Mouse (Mus musculus): Measurements from ENCODE around the gene Gnat2.

Gene Gnat2

GRCm38 (mm10) chr3:108123242-108123641 is 30.7 kb downstream of the Gnat2 start:
- no peak for DNase-seq

- no peak for DNase-seq
Observed at GRCm38 (mm10) chr3:108124131-108124530, 31.5 kb downstream of the Gnat2 start.

- no peak for DNase-seq
Observed at GRCm38 (mm10) chr3:108126327-108126726, 33.7 kb downstream of the Gnat2 start.

GRCm38 (mm10) chr3:108128520-108128919 is 35.9 kb downstream of the Gnat2 start:
- DNase-seq = no peak

GRCm38 (mm10) chr3:108129367-108129766 is 36.8 kb downstream of the Gnat2 start:
- no peak for DNase-seq

GRCm38 (mm10) chr3:108129804-108130203 is 37.2 kb downstream of the Gnat2 start:
- DNase-seq = no peak

GRCm38 (mm10) chr3:108131216-108131615 is 38.6 kb downstream of the Gnat2 start:
- no peak for DNase-seq

GRCm38 (mm10) chr3:108131821-108132220 is 39.2 kb downstream of the Gnat2 start:
- DNase-seq = no peak

GRCm38 (mm10) chr3:108132484-108132883 is 39.9 kb downstream of the Gnat2 start:
- no peak for DNase-seq

GRCm38 (mm10) chr3:108134701-108135100 is 42.1 kb downstream of the Gnat2 start:
- no peak for DNase-seq

GRCm38 (mm10) chr3:108139113-108139512 is 46.5 kb downstream of the Gnat2 start:
- DNase-seq = no peak

GRCm38 (mm10) chr3:108140786-108141185 is 48.2 kb downstream of the Gnat2 start:
- no peak for DNase-seq

- peak; percentile 92 for DNase-seq
Observed at GRCm38 (mm10) chr3:108145534-108146445, 53.2 kb downstream of the Gnat2 start, which contains the start of gene Gnai3. TSS of gene Gnai3 (minus strand) at chr3:108146146.

GRCm38 (mm10) chr3:108146671-108147070 is 54.1 kb downstream of the Gnat2 start:
- no peak for DNase-seq

- peak; percentile 92 for DNase-seq
Observed at GRCm38 (mm10) chr3:108147386-108148235, 55.0 kb downstream of the Gnat2 start.

All from thymus, postnatal 25 days (tissue).